Mouse (Mus musculus) kidney, adult 8-10 months (tissue): ENCODE data around the gene Bri3.
"Not testable (repeated sequence)": the region's sequence is repeated elsewhere in the genome, so short reads cannot be mapped to it uniquely, and the experiment has no call there.

Experiments
- DNase-seq, 2 experiments: peaks; one replicate each; pipeline ENCODE4 v3.0.0; 2022

Bri3 gene

DNA sequence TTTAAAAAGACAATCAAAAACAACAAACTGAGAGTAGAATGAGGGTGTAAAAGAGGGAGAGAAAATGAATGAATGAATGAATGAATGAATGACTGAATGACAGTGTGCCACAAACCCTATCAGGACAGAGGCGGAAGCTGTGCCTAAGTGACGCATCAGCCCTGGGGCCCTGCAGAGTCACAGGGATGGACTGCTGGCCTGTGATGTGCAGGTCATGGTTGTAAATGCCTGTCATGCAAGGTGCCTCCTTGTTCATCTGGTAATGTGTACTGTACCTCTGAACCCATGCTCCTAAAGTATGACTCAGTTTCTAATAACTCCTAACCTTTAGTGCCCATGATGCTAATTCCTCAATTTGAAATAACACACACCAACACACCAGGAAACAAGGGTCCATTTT lies 58.8 kb downstream of the Bri3 start:
- DNase-seq, result no peak

DNA sequence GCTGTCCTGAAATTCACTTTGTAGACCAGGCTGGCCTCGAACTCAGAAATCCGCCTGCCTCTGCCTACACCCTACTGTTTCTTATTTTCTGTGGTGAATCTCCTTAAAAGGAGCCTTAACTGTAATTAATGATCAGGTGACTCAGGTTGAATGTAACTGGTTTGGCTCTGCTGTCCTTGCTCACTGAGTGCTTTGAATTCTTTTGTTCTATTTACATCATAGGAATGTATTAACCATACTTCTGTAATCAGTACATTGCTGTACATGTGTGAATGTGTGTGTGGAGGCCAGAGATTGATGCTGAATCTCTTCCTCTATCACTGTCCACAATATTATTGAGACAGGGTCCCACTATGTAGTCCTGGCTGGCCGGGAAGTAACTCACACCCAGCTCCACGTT lies 64.7 kb downstream of the Bri3 start:
- DNase-seq, result no peak

DNA sequence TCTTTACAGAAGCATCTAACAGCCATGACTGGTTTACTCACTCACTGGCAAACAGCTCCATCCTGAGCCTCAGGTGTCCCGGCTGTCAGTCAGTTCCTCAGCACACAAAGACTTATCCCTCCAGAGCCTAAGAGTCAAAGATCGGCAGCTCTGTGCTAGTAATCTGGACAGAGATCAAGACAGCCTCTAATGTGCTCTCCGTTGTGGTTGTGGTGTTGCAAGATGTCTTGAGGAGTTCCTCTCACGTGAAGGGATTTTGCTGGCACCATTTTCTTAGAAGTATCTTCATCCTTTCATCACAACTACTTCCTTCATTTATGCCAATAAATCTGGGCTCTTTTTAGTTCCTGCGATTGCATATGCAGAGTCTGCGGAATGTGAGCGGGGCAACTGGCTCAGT lies 67.9 kb downstream of the Bri3 start:
- DNase-seq, result no peak

DNA sequence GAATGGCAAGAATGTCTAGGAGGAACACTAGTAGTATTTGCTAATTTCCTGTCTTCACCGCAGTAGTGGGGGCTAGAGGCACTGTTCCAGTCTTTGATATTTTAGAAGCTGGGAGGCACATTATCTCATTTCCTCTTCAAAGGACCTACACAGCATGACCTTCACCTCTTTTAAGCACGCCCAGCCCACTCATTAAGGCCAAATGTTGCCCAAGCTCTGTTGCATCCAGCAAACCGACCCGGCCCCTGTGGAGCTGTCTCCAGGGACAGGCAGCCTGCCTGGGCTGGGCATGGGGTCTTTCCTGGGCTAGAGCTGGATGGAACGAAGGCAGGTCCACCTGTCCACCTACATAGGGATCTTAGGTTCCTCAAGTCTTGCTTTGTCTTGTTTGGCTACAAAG lies 69.1 kb downstream of the Bri3 start:
- DNase-seq, result no peak

DNA sequence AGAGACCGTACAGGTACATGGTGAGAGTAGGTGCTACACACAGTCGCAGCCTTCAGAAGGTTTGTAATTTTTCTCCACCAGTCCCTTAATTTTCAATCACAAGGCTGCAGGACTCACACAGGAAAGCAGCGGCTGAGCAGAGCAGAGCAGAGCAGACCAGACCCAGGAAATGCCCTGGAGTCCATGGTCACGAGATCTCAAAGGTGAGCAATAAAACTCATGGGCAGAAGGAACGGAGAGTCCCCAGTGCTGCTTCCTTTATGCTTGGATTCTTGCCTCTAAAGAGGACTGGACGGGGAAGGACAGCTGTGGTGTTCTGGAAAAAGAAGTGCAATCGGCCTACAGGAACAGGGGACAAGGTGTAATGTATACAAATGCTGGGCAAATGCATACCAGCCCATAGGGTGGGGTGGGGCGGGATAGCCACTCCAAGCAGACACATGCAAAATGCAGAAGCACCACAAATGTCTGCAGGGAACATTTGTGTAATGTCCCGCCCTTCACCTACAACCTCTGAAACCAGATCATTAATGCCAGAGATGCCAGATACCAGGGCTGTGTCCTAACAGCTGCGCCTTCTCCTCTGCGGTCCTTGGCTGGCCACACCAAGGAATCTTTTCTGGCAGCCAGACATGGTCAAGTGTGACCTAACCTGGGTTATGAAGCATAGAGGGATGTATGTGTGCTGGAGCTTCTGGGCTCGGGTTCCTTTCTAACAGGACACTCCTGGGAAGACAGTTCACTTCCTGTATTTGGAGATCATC lies 70.7 kb downstream of the Bri3 start:
- peak in 1 of 2 experiments; percentile 19 for DNase-seq

DNA sequence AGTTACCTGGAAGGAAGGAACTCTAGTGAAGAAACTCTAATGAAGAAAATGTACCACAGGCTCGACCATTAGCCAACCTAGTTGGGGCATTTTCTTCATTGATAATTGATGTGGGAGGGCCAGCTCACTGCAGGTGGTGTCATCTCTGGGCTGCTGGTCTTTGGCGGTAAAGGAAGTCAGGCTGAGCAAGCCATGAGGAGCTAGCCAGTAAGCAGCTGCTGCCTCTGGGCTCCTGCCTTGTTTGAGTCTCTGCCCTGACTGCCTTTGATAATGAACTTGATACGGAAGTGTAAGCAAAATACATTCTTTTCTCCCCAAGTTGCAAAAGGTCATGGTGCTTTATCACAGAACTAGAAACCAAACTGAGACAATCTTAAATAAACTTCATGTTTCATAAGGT lies 72.2 kb downstream of the Bri3 start:
- DNase-seq, result no peak

DNA sequence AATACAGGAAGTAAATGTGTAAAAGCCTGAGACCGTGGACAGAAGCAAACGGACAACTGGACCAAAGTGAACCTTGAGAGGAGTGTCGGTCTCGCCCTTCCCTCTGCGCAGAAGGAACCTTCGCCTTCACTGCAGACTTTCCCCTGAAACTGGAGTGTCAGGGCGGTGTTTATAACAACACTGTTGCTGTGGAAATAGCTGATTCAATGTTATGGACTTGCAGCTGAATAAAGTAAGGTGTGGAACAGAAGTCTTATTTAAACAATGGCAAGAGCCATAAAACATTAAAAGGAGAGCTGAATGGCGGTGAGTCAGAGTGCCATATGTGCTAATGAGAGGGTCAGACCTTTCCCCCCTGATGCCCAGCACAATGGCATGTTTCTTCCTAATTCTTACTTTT lies 73.2 kb downstream of the Bri3 start:
- DNase-seq, result no peak

DNA sequence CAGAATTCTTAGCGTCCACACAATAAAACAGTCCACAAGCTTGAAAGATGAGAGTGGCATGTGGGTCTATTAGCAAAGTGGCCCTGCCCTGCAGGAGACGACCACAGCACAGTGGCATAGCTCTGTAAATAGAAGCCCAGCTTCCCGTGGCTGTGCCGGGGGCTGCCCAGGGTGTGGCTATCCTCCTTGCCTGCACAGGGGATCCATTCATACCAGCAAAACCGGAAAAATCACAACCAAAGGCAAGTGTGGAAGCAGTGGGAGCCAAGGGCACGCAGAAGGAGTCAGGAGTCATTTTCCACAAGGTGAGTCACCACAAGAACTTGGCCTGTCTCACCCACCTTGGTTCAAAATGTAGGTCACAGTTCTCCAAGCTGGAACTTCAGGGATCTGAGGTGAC lies 74.0 kb downstream of the Bri3 start:
- DNase-seq, result peak in 1 of 2 experiments; percentile 5

DNA sequence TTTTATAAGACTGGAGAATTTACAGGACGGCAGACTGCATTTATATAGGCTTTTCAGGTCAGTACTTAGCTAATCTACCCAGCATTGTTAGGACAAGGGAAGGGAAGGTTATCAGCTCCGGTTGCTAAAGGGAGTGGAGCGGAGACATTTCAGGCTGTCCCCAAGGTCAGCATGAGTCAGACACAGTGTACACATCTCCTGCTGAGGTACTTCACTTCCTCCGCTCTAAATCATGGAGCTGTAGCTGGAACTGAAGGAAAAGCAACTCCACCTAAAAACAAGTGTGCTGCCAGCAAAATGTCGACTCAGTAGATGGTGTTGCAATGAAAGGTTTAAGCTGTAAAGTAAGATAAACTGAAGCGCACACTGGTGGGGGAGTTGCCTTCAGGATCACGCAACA lies 77.4 kb downstream of the Bri3 start:
- DNase-seq, result no peak

DNA sequence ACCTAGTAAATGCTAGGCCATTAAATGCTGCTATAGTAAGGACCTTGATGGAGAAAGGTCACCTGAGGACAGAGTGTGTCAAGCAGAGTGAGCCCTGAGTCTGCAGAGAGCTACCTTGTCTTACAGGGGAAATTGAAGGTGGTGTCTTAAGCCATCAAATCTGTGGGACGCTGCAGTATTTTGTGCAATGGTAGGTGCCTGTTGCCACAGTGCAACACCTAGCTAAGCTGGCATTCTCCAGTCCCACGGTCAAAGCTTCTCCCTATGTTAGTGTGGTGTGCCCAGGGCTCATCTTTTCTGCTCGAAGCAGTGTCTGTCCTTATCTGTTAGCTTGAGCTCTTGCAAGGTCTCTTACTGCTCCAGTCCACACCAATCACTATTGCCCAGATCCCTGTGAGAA lies 78.5 kb downstream of the Bri3 start:
- no peak for DNase-seq

DNA sequence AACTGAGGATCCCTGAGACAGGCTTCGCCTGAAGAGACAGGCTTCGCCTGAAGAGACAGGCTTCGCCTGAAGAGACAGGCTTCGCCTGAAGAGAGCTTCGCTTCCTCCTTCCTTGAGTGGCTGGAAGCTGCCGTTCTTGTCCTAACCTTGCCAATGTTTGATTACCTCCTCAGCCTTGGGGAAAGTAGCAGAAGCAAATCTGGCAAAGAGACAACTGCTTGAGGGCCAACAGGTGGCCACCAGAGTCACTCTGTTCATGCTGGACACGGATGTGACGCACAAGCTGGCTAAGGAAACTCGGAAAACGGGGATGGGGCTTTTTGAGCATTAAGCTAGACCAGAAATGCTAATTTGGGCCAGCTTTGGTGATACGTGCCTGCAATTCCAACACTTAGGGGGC lies 89.8 kb downstream of the Bri3 start:
- no peak for DNase-seq

DNA sequence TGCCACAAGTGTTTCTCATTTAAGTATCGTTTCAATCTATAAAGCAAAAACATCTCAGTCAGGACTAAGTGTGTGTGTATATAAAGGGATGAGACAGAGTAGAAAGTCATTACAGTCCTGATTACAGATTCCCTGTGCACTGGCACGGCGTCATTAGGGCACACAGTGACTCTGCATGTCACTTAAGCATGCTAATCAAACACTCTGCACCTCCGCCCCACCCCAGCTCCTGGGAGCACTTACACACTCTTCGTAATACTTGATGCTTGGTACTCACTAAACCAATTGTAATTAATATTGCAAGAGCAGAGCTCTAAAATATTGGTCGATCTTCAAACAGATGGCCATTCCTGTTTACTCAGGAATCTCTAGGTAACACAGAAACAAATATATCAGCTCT lies 91.1 kb downstream of the Bri3 start:
- DNase-seq, result not testable (repeated sequence)

DNA sequence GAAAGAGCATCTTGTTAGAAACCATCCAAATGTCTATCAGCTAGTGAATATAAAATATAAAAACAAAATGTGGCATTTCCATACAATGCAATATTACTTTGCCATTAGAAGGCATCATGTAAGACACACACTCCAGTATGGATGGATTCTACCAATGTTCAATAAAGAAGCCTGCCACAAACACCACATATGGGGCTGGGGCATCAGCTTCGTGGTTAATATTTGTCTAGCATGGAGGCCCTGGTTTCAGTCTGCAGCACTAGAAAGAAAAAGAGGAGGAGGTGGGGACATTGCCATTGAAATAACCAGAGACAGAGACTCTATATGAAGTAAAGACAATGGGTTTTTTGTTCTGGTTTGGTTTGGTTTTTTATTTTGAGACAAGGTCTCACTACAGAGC lies 94.5 kb downstream of the Bri3 start:
- no peak for DNase-seq

DNA sequence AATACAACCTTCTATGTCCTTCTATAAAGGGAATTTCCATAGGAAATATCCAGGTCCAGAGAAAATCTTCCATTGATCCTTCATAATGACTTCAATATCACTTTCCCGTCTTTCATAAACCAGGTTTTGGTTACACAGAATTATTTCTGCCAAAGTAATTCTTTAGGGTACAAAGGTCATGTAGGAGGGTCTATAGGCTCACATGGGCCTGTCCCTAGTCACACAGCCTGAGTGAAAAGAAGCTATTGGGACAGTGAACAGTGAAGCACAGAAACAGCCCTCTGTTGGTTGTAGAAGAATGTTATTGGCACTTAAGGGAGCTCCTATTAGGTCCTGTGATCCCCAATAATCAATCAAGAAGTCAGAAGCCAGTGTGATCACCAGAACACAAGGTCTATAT lies 96.8 kb downstream of the Bri3 start:
- DNase-seq, result no peak

DNA sequence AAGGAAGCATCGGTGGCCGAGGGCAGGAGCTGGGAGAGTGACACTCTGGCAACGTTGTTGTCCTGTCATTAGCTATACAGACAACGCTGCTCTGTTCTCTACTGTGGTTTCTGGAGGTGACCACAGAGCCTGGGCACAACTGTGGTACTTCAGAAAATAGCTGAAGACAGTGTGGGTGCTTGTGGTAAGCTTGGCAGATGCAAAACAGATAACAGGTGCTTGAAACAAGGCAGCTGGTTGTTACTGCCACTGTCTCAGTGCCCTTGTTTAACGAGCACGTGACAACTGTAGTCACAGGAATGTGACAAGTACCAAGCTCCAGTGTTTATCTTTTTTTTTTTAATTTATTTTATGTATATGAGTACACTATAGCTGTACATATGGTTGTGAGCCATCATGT lies 100.4 kb downstream of the Bri3 start:
- no peak for DNase-seq

DNA sequence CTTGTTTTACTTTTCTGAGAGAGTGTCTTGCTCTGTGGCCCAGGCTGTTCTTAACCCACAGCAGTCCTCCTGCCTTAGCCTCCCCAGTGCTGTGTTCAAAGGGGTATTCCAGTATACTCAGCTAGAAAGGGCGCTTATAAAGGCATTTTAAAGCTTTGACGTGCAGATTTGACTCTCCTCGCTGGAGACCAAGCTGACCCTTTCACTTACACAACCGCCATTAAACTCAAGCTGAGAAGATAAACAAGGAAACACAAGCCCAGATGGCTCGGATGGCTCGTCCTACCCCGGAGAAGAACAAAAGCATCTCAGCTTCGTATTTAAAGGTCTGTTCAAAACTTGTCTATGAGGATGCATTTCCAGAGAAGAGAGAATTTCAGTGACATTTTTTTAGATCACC lies 106.9 kb downstream of the Bri3 start:
- no peak for DNase-seq

DNA sequence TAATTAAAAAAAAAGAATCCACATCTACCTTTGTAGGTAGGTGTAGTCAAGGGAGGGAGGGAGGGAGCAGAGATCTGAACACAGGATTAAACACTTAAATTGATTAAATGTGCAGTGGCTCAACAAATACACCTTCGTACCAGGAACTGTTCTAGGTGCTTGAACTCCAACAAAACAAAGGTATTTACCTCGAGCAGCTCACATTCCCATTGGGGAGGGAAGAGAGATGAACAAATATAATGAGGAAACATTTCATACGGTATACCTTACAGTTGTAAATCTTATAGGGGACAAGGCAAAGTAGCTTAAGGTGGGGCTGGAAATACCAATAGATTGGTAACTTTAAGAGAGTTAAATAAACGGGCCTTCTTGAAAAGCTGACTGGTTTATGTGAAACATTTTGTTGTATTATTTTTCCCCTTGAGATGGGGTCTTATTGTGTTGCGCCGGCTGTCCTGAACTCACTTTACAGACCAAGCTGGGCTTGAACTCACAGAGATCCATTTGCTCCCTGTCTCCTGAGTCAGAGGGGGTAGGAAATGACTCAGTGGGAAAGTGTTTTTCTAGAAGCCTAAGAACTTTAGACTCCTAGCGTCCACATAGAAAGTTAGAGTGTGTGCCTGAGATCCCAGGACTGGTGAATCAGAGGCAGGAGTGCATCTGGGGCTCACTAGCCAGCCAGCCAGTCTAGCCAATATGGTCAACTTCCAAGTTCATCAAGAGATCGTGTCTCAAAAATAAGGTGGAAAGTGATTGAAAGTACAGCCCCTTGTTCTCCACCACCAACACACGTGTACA lies 108.2 kb downstream of the Bri3 start:
- no peak for DNase-seq

DNA sequence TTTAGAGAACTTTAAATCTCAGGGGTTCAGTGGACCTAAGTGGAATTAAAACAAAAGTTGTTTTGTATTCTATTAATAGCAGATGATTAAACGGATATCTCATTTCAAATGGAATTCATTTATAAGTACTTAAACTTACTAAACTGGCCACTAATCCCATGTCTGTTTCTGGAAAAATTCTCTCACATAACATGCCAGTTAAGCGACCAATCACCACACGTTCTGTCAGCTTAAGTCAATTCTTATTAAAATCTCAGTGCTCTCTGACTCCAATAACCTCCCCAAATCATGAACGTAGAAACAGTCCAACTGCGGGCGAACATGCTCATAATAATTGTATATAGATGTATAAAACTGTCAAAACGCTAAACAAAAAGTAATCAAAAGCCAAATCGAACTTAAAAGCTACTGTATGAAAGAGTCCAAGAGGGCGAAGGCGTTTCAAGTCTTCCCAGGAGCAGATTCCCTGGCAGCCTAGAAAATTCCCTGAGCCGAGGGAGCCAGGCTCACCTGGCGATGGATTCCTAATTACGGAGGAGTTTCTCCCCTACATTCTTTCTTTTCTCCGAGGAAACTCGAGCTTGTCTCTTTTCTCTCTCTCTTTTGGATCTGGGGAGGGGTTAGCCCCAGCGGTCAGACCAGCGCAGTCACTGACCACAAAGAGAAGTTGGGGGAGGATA lies 112.7 kb downstream of the Bri3 start:
- no peak for DNase-seq

DNA sequence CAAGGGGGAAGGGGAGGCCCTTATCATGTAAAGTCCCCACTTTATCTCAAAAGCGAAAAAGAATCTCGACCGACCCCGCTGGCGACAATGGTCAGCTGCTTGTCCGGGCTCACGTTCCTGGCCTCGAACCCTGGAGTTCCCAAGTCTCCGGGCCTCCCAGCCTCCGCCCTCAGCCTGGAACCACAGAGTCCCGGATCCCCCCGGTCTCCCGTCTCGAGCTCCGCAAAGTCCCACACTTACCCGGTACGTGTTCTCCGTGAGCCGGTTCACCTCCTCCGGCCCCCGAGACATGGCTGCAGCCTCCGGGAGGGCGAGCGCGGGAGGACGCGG lies 113.3 kb downstream of the Bri3 start:
- no peak for DNase-seq

DNA sequence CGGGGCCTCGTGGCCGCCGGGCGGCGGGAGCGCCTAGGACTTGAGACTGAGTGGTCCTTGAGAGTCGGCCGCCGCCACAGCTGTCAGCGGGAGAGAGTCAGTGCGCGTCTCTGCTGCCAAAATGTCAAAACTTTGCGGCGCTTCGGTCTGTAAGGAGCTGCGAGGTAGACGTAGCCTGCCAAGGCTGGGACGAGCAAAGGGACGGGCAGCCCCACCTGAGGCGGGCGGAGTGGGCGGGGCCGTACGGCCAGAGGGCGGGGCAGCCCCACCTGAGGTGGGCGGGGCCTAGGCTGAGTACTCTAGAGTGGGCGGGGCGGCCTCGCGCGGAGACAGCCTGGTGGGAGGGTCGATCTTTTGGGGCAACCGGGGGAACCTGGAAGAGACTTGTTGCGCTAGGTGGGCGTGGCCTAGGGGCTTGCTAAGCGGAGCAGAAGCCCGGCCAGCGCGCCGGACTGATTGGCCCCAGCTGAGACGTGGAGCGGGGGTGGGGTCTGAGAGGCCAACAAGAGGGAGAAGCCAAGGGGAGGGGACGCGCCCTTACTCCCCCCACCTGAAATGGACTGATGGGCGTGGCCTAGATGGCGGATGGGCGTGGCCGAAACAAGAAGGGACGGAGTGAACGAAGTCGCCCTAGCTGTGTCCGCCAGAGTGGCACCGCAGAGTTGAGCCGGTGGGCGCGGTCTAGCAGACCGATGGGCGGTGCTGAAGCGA lies 113.8 kb downstream of the Bri3 start, which contains the start of gene Baiap2l1:
Gene Baiap2l1, minus strand, starts transcription at position 232 of the 711 bp plus-strand sequence.
- peak; percentile 99 to 100 for DNase-seq

DNA sequence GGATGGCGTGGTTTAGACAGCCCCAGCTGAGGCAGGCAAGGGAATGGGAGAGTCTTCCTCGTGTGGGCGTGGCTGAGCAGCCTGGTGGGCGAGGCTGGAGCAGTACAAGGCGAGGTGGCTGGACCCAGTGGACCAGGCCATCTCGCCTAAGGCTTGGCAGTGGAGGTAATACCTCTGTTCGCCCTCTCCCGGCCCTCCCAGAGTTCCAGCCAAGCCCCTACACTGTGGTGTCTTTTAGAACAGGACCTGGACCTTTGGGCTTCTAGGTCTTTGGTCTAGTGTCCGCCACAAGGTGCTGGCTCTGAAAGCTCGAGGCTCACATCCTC lies 114.3 kb downstream of the Bri3 start:
- DNase-seq, result no peak

DNA sequence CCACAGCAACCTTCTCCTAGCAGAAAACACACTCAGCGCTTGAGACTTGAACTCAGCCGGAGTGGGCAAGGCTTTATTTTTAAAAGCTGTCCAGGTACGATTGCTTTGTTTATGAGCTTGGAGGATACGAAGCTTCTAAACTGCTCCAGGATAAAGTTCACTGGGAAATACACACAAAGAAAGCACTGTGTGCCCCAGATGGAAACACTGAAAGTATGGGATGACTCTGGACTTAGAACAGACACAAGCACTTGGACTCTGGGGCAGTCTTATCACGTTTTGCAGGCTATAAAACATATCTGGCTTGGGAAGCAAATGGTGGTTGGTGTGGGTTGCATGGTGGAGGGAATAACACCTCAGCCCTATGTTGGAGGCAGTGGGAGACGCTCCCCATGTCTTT lies 115.6 kb downstream of the Bri3 start:
- peak; percentile 22 to 47 for DNase-seq

DNA sequence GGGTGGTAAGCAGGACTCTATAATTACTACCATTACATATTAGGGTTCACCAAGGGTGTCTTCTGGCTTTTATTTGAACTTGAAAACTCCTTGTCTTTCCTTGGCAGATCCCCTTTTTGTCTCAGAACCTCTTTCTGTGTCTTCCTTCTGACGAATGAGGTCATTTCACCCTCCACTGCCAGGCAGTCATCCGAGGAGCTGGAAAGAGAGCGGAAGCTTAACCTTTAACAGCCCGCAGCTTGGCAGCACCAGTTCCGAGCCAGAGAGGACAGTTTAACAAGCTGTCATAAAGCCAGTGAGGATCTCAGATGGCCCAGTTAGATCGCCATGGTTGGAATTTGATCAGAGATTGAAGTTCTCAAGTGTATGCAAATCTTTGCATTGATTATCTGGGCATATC lies 116.1 kb downstream of the Bri3 start:
- peak; percentile 81 to 90 for DNase-seq
